Mouse (Mus musculus) midbrain, embryonic 10.5 days (tissue): ENCODE data around the gene Slc25a47. TPM values are rescaled to one million over a fixed set of nuclear protein-coding genes. Genes with fewer than 3 reads are reported as not detected.

Experiments
- DNase-seq: peaks from one replicate; pipeline ENCODE4 v3.0.0-alpha.2; 2017; ENCODE audit warnings: low spot score
- H3K27ac ChIP-seq: fragments of 300-500 bp; sonication (generic); replicated peaks from 2 replicates; pipeline ENCODE4 v1.5.1; 2016; ENCODE audit warnings: mild to moderate bottlenecking
- H3K27me3 ChIP-seq: fragments of 300-500 bp; sonication (generic); 2 replicates; pipeline ENCODE4 v1.6.1; 2016; ENCODE audit warnings: low read depth, mild to moderate bottlenecking; ENCODE audit not compliant: poor library complexity, severe bottlenecking
- H3K36me3 ChIP-seq: fragments of 300-500 bp; sonication (generic); 2 replicates; pipeline ENCODE4 v1.6.1; 2016; ENCODE audit warnings: mild to moderate bottlenecking, moderate library complexity
- H3K4me1 ChIP-seq: fragments of 300-500 bp; sonication (generic); 2 replicates; pipeline ENCODE4 v1.6.1; 2016
- H3K4me3 ChIP-seq: fragments of 300-500 bp; sonication (generic); 2 replicates; pipeline ENCODE4 v1.5.1; 2016; ENCODE audit warnings: mild to moderate bottlenecking, moderate library complexity
- H3K9me3 ChIP-seq: fragments of 300-500 bp; sonication (generic); replicated peaks from 2 replicates; pipeline ENCODE4 v1.6.1; 2016; ENCODE audit warnings: mild to moderate bottlenecking
- WGBS: fragments of 180-500 bp; shearing (Covaris S2); methylation state at CpG from one replicate; pipeline ENCODE4 v1.1.7; 2016; 5-methylcytosine and 5-hydroxymethylcytosine counted together
- polyA plus RNA-seq: library from polyadenylated mRNA; unstranded; fragments of >200 nt; fragmentation: Nextera tagmentation; extraction: Ambion mirVana; gene quantifications from 2 replicates; pipeline ENCODE4 v1.2.1, GENCODE M21; 2016

Slc25a47 gene
- polyA plus RNA-seq, 1 experiment from 2014 or later = 11.7 TPM

DNA sequence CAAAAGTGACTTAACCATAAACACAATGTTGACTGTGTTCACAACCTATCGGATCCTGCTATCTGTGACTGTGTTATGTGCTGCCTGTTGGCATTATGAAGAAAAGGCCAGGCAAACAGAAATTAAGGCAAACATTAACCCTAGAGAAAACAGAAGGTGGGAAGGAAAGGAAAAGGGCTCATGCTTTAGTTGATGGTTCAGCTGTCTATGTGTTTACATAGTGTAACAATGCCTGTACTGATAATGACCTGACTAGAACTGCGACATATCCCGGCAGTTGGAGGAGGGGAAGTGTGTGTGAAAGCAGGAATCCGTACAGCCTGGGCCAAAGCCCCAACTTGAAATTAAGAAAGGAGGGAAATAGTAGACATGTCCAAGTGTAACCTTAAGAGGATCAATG lies 51.2 kb downstream of the Slc25a47 start:
- no peak for DNase-seq
- no peaks in the 10 kb centered on the region; the same call in 1 of the 2 replicates for H3K4me1 ChIP-seq
- H3K27me3 ChIP-seq = no peaks in the 10 kb centered on the region
- no peak overlapping the region for H3K27ac ChIP-seq
- no peak overlapping the region for H3K4me3 ChIP-seq
- peaks cover 90% of the 10 kb centered on the region for H3K36me3 ChIP-seq
- no peaks in the 10 kb centered on the region for H3K9me3 ChIP-seq
- 91% methylated on average over 4 of the region's 4 CpGs for WGBS

DNA sequence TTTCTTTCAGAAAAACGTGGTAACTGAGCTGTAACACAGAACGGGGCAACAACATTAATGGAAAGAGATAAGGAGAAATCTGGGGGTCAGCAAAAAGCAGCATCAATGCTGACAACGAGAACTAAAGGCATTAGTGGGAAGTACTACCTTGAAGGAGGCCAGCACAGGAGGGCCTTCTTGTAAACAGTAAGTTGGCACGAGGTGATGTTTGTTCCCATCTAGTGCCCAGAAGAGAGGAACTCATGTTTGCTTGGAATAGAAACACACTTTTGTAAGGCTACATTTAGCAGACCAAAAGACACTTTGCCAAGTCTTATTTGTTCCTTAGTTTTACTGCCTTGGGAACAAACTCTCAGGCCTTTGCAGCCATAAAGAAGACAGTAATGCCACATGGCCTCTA lies 52.8 kb downstream of the Slc25a47 start:
- no peak overlapping the region for H3K27ac ChIP-seq
- WGBS = 68% methylated on average over 4 of the region's 4 CpGs

DNA sequence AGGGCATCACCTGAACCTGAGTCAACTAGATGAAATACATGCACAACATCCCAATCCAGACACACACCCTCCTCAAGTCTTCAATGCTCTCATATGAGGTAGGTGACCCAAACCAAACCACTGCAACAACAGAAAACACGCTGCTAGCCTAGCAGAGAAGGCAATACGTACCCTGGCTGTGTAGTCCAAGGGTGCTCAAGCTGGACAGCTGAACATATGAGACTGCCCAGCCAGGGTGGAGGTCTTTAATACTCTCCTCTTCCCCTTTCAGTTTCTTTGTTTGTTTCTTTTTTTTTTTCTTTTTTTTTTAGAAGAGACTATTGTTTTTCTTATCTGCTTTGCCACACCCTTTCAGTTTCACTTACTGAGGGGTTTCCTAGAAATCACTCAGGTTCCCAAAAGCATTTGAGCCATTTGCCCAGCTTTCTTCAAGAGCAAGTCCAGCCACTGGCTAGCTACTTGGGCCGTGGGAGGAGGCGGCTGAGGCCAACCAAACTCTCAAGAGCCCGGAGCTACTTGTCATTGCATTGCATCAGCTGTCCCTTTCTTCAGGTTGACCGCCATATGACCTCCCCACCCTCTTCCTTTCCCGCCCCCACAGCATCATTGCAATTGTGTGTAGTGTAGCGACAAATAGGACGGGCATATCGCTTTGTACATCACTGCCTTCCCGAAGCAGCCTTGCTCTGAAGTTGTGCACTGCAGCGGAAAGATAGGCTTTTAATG lies 57.3 kb downstream of the Slc25a47 start, which contains the start of gene Wdr25:
TSS of gene Wdr25 (plus strand) at position 643 of the 726 bp plus-strand sequence.
- H3K4me1 ChIP-seq = peaks cover 25% of the 10 kb centered on the region
- WGBS = 26% methylated on average over 12 of the region's 12 CpGs
- H3K27me3 ChIP-seq = no peaks in the 10 kb centered on the region
- no peak for DNase-seq
- H3K36me3 ChIP-seq = peaks cover 31% of the 10 kb centered on the region
- H3K4me3 ChIP-seq = peak within 1 kb of the TSS; percentile 93
- H3K27ac ChIP-seq = peak within 1 kb of the TSS; percentile 87
- no peaks in the 10 kb centered on the region for H3K9me3 ChIP-seq

More for the DNA sequence above, 52.8 kb downstream of the Slc25a47 start:
- H3K9me3 ChIP-seq = no peaks in the 10 kb centered on the region
- no peak overlapping the region for H3K4me3 ChIP-seq
- no peak for DNase-seq
- H3K27me3 ChIP-seq = no peaks in the 10 kb centered on the region
- peaks cover 75% of the 10 kb centered on the region for H3K36me3 ChIP-seq
- H3K4me1 ChIP-seq = peaks cover 15% of the 10 kb centered on the region

DNA sequence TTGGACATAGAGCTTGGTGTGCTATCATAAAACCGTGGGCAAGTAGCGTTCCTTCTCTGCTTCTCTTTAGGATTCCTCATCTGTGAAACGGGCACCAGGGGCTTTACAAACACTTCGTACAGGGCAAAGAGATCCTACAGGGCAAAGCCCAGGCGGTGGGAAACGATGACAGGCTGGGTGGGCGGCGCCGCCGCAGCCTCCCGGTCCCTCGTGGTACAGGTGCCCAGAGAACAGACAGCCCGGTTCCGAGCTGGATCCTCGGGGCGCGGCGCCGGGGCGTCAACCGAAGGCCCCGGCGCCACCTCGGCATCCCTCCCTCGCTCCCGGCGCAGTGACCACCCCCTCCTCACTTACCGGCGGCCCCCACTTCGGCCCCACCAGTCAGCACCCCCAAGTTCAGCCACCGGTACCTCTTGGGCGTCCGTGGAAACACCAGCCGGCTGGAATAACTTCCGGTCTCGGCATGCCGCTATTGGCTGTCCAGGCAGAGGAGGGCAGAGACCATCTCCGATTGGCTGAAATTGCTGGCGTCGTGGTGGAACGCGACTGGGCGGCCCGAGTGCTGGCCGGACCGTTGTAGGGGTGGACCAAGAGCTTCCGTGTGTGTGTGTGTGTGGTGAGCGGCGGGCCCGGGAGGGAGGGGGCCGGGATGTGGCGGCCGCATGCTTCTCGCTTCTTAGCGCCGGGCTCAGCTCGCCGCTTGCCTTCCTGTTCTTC lies 58.0 kb downstream of the Slc25a47 start, which contains the start of gene Wars:
TSS of gene Wars (minus strand) at position 460 of the 717 bp plus-strand sequence.
- peak within 1 kb of the TSS; percentile 93 for H3K4me3 ChIP-seq
- H3K4me1 ChIP-seq = peaks cover 25% of the 10 kb centered on the region
- no peaks in the 10 kb centered on the region for H3K27me3 ChIP-seq
- under 1% methylated on average over 58 of the region's 58 CpGs for WGBS
- no peaks in the 10 kb centered on the region for H3K9me3 ChIP-seq
- H3K27ac ChIP-seq = peak within 1 kb of the TSS; percentile 87
- DNase-seq = peak; percentile 96
- peaks cover 29% of the 10 kb centered on the region for H3K36me3 ChIP-seq

DNA sequence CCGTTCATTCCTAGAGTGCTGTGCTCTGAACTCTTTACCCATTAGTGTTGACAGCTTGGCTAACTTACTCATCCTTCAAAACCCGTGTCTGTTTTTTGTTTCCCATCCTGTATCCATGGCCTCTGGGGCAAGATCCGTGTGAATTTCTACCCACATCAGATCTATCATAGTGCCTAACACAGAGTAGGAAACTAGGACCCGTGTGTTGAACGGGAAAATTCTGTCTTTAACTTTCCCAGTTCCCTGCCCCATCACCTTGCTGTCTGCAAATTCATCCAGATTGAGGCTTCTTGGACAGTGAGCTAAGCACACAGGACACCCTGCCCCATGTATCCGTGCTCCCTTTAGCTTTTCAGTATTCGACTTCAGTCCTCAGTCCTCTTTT lies 58.6 kb downstream of the Slc25a47 start:
- Histone ChIP-seq H3K36me3 (peaks cover 25% of the 10 kb centered on the region), H3K4me1 (peaks cover 25% of the 10 kb centered on the region), H3K9me3 (no peaks in the 10 kb centered on the region), H3K27ac (peak overlapping the region; percentile 87), H3K4me3 (peak overlapping the region; percentile 93), H3K27me3 (no peaks in the 10 kb centered on the region)
- DNase-seq = no peak
- 7% methylated on average over 7 of the region's 7 CpGs for WGBS

DNA sequence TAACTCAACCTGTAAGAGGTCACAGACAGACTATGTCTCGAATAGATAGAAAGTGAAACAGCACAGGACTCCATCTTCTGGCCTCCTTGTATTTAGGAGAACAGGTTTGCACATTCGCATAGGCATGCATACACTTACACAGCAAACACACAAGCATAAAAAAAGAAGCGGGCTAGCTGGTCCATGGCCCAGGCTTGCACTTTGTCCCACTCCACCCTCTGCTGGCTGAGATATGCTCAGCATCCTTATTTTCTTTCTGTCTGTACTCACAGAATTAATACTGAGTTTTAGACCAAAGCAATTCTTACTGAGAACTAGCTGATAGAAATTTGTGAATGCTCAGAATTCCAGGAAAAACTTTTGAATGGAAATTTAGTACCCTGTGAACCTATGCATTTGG lies 60.2 kb downstream of the Slc25a47 start:
- no peak overlapping the region for H3K27ac ChIP-seq
- no peaks in the 10 kb centered on the region for H3K9me3 ChIP-seq
- peaks cover 25% of the 10 kb centered on the region for H3K4me1 ChIP-seq
- H3K36me3 ChIP-seq = peaks cover 11% of the 10 kb centered on the region
- WGBS = 78% methylated on average over 3 of the region's 3 CpGs
- no peaks in the 10 kb centered on the region for H3K27me3 ChIP-seq
- no peak for DNase-seq
- H3K4me3 ChIP-seq = no peak overlapping the region

DNA sequence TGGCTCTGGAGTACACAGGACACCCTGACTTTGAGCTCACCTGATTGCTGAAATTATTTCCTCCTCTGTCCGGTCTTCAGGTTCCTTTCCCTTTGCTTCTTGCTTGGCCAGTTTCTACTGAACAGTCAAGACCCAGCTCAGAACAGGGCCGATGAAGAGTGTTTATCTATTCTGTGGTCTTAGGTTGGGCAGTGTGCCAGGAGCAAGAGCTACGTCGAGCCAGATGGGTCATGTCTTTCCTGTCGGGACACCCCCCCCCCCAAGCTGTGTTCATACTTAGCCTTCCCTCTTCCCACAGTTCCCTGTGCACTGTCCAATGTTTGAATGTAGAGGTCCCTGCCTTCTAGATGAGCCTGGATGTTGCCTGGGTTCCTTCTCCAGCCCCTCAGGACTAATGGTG lies 65.5 kb downstream of the Slc25a47 start:
- 0 out of 2 replicates have a peak, but pooled peaks cover 5% of the 10 kb centered on the region for H3K27me3 ChIP-seq
- H3K36me3 ChIP-seq = peaks cover 7% of the 10 kb centered on the region
- H3K27ac ChIP-seq = no peak overlapping the region
- WGBS = 86% methylated on average over 5 of the region's 5 CpGs
- H3K4me1 ChIP-seq = peaks cover 24% of the 10 kb centered on the region
- H3K9me3 ChIP-seq = no peaks in the 10 kb centered on the region
- no peak for DNase-seq
- no peak overlapping the region for H3K4me3 ChIP-seq

DNA sequence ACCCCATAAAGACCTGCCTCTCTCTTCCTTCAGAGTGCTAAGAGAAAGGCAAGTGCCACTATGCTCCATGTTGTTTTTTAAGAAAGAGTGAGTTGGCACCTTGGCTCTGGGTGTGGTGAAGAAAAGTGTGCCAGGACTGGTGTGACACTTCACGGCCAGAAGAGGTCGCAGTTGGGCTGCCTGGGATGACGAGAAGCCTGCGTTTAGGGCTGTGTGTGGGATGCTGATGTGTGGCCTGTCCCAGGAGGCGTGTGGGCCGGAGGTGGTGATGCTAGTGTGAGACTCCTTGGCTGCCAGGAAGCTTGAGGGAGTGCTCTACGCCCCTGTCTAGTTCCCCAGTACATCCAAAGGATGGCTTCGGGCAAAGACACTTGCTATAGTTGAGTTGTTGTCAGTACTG lies 67.1 kb downstream of the Slc25a47 start:
- Histone ChIP-seq H3K4me3 (no peak overlapping the region), H3K27me3 (0 out of 2 replicates have a peak, but pooled peaks cover 5% of the 10 kb centered on the region), H3K27ac (no peak overlapping the region), H3K36me3 (peaks cover 7% of the 10 kb centered on the region), H3K4me1 (peaks cover 31% of the 10 kb centered on the region), H3K9me3 (no peaks in the 10 kb centered on the region)
- DNase-seq = peak; percentile 59
- 21% methylated on average over 8 of the region's 8 CpGs for WGBS

DNA sequence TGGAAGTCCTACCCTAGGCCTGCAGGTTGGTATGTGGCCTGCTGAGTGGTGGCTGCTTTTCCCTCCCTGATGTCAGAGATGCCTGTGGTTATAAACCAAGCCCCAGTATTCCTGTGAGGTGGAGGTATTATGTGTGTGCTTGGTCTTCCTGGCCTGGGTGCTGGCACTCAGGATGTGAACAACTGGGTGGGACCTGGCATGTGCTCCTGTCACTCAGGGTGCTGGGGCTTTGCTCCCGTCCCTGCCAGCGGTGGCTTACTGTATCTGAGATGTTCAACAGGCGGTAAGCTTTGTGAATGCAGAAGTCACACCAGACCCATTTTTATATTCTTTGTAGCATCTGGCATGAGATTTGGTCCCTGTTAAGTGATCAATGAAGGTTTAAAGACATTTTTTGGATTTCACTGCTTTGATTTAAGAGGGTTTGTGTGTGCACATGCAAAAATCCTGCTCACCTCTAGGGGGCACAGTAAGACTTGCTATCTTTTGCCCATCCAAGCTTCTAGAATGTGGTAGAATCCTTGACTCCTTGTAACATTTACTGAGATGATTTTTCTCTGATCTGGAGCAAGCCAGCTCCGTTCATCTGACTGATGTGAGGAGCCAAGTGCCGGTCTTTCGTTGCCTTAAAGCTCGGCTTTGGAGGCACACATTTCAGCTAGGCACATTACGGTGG lies 67.9 kb downstream of the Slc25a47 start:
- WGBS = 85% methylated on average over 8 of the region's 8 CpGs
- DNase-seq = peak; percentile 47
- no peaks in the 10 kb centered on the region for H3K36me3 ChIP-seq
- no peaks in the 10 kb centered on the region for H3K9me3 ChIP-seq
- H3K27ac ChIP-seq = no peak overlapping the region
- no peak overlapping the region for H3K4me3 ChIP-seq
- 0 out of 2 replicates have a peak, but pooled peaks cover 5% of the 10 kb centered on the region for H3K27me3 ChIP-seq
- H3K4me1 ChIP-seq = peaks cover 35% of the 10 kb centered on the region

DNA sequence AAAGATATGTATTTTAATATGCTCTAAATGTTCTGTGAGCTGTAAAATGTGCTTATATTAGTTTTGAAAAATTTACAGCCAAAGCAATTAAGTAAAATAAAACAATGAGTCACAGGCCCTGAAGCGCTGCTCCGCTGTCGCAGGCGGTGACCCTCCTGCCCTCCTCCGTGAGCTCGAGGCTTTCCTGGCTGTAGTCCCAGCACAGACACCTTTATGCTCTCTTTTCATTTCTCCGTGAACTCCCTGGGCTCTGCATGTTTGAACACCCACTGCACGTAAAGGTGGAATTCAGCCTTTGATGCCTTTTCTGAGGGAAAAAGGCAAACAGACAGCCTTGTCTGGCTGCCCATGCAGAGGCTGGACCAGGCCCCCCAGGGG lies 68.4 kb downstream of the Slc25a47 start:
- no peak for DNase-seq
- H3K4me1 ChIP-seq = peaks cover 40% of the 10 kb centered on the region
- H3K9me3 ChIP-seq = no peaks in the 10 kb centered on the region
- 67% methylated on average over 8 of the region's 8 CpGs for WGBS
- no peak overlapping the region; the same call in 1 of the 2 replicates for H3K27ac ChIP-seq
- H3K36me3 ChIP-seq = no peaks in the 10 kb centered on the region
- 0 out of 2 replicates have a peak, but pooled peaks cover 5% of the 10 kb centered on the region for H3K27me3 ChIP-seq
- no peak overlapping the region for H3K4me3 ChIP-seq

DNA sequence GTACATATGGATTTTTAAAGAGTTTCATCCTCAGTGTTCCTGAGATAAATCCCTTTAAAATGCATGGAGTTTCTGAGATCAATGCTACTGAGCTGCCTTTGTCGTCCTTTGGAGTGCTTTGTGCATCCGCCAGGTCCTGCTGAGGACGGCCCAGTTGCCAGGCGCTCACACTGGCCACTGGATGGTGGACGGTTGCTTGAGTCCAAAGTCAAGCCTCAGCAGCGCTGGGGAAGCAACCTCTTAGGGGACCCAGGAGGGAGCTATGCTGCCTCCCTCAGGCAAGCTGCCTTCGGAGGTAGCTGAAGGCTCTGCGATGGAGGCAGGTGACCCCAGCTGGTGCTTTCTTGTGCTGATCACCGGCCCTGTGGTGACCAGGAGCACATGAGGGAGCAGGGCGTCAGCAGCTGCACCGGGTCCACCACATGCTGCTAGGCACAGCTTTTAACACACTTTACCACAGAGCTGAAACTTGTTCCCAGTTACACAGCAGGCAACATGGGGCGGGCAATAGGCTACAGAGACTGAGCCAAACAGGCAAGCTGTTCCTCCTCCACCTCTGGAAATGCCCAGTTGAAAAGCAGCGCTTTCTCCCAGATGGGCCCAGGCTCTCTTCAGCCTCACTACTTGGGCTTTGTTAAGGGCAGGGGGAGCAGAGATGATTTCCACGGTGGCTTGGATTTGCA lies 69.9 kb downstream of the Slc25a47 start:
- no peak overlapping the region for H3K4me3 ChIP-seq
- DNase-seq = peak; percentile 30
- no peaks in the 10 kb centered on the region for H3K9me3 ChIP-seq
- H3K27me3 ChIP-seq = 0 out of 2 replicates have a peak, but pooled peaks cover 5% of the 10 kb centered on the region
- peak overlapping the region; percentile 75 for H3K27ac ChIP-seq
- peaks cover 41% of the 10 kb centered on the region for H3K4me1 ChIP-seq
- no peaks in the 10 kb centered on the region for H3K36me3 ChIP-seq
- 28% methylated on average over 14 of the region's 14 CpGs for WGBS

DNA sequence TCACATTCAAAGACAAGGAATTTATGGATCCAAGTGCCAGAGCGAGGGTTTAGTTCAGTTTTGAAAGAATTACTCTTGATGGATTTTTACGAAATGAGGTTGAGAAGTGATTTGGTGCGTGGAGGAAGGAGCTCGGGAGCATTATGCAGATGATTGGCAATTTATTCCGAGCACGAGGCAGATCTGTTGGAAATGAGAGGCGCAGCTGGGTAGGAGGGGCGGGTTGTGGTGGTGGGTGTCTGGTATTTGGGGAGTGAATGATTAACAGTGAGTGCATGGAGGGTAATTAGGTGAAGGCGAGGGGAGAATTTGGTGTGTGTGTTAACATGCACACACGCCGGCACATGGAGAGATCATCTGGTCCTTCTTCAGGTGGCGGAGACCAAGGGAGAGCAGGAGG lies 70.6 kb downstream of the Slc25a47 start:
- Histone ChIP-seq H3K27ac (peak overlapping the region; percentile 63; the same call in 1 of the 2 replicates), H3K36me3 (no peaks in the 10 kb centered on the region), H3K27me3 (0 out of 2 replicates have a peak, but pooled peaks cover 5% of the 10 kb centered on the region), H3K9me3 (no peaks in the 10 kb centered on the region), H3K4me1 (peaks cover 41% of the 10 kb centered on the region), H3K4me3 (no peak overlapping the region)
- WGBS = 77% methylated on average over 12 of the region's 12 CpGs
- no peak for DNase-seq
